Mouse (Mus musculus): ENCODE measurements around the gene BC053393. TPM values are rescaled to one million over a fixed set of nuclear protein-coding genes. Genes with fewer than 3 reads are reported as not detected.

BC053393 gene
- total RNA-seq, 2 experiments from 2014 or later, result not detected

DNA sequence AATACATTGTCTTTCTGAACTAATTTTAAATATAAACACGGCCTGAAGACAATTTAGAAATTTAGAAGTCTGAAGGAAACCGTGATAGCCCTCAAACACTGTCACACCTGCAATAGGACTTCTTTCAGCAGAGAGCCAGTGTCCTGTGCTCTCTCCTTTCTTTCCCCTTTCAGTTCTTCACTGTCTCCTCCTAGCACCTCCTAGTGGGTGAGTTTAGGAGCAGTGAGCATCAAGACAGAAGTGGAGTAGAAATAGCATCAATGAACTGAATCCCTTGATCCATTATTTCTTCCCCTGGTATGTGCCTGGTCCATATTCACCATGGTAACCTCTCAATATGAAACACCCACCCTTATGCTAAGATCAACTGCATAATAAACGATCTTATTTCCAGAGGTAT is 65.2 kb downstream of the BC053393 start:
- DNase-seq, result no peak
- intact Hi-C loops (cut with DNase I), result loop anchor here (10.0 kb wide), 1 partner anchor 352 kb away; no protein-coding TSS in a partner anchor

Other genes with a start within 250 kb of the BC053393 start
- gene Itk, start 182.0 kb upstream of the BC053393 start, total RNA-seq (2021), result under 1 TPM; 0.50 to 0.86 TPM
- gene Fam71b, start 175.0 kb upstream of the BC053393 start, total RNA-seq (2021), result not detected
- 10 to 100 TPM; 18.8 to 19.0 TPM for gene Med7, start 134.6 kb upstream of the BC053393 start, total RNA-seq (2021)
- under 1 TPM; 0.22 TPM for gene Havcr2, start 116.6 kb upstream of the BC053393 start, total RNA-seq (2021)
- gene Gm12169, start 47.3 kb upstream of the BC053393 start, total RNA-seq (2021), result not detected
- not detected for gene Dppa1, start 57.7 kb downstream of the BC053393 start, total RNA-seq (2021)
- gene Timd2, start 135.5 kb downstream of the BC053393 start, total RNA-seq (2021), result not detected
- not detected for gene Havcr1, start 163.5 kb downstream of the BC053393 start, total RNA-seq (2021)
- gene Timd4, start 239.3 kb downstream of the BC053393 start, total RNA-seq (2021), result under 1 TPM; 0.26 to 0.72 TPM

Measured in heart, postnatal 10 days (tissue).